Mouse (Mus musculus) heart, postnatal 0 days (tissue): Measurements from ENCODE around the gene Irf2bpl. TPM values are rescaled to one million over a fixed set of nuclear protein-coding genes. Genes with fewer than 3 reads are reported as not detected.

Source experiments
- ATAC-seq: fragments of 200-750 bp; cut with Nextera tagmentation; 2 replicates; pipeline ENCODE4 v1.8.0; 2017; ENCODE audit warnings: low read depth, moderate number of reproducible peaks, moderate library complexity; ENCODE audit not compliant: insufficient read depth
- DNase-seq: peaks from one replicate; pipeline ENCODE4 v3.0.0-alpha.2; 2016; ENCODE audit warnings: low spot score
- H3K27ac ChIP-seq: fragments of 300-500 bp; sonication (generic); 2 replicates; pipeline ENCODE4 v1.5.1; 2014; ENCODE audit warnings: low read depth, mild to moderate bottlenecking
- H3K27me3 ChIP-seq: fragments of 300-500 bp; sonication (generic); 2 replicates; pipeline ENCODE4 v1.6.1; 2014; ENCODE audit warnings: low read length, mixed read lengths; ENCODE audit not compliant: control insufficient read depth, insufficient read depth
- H3K36me3 ChIP-seq: fragments of 300-500 bp; sonication (generic); replicated peaks from 2 replicates; pipeline ENCODE4 v1.6.1; 2014; ENCODE audit warnings: low read length, mixed read lengths; ENCODE audit not compliant: control insufficient read depth, insufficient read depth
- H3K4me1 ChIP-seq: fragments of 300-500 bp; sonication (generic); 2 replicates; pipeline ENCODE4 v1.6.1; 2014; ENCODE audit warnings: antibody characterized with exemption; ENCODE audit not compliant: control insufficient read depth, insufficient read depth
- H3K4me2 ChIP-seq: fragments of 300-500 bp; sonication (generic); 2 replicates; pipeline ENCODE4 v1.6.1; 2014; ENCODE audit warnings: low read depth, mild to moderate bottlenecking, low read length, moderate library complexity
- H3K4me3 ChIP-seq: fragments of 300-500 bp; sonication (generic); 2 replicates; pipeline ENCODE4 v1.5.1; 2014; ENCODE audit warnings: low read depth, low read length
- H3K9ac ChIP-seq: fragments of 300-500 bp; sonication (generic); replicated peaks from 2 replicates; pipeline ENCODE4 v1.6.1; 2014; ENCODE audit warnings: low read depth, low read length, mixed read lengths
- H3K9me3 ChIP-seq: fragments of 300-500 bp; sonication (generic); replicated peaks from 2 replicates; pipeline ENCODE4 v1.6.1; 2016; ENCODE audit warnings: low read length; ENCODE audit not compliant: control insufficient read depth
- CTCF ChIP-seq: IDR thresholded peaks from 2 replicates; pipeline ENCODE4 v1.5.1; 2016; ENCODE audit warnings: antibody characterized with exemption, control low read depth, low read depth
- EP300 ChIP-seq: IDR thresholded peaks from 2 replicates; pipeline ENCODE4 v1.6.1; 2016; ENCODE audit warnings: antibody characterized with exemption, low read depth
- WGBS: fragments of 180-500 bp; shearing (Covaris S2); extraction: QIAGEN DNeasy Blood & Tissue Kit; methylation state at CpG from one replicate; pipeline ENCODE4 v1.1.7; 2014; 5-methylcytosine and 5-hydroxymethylcytosine counted together
- polyA plus RNA-seq: library from polyadenylated mRNA; unstranded; fragments of >200 nt; fragmentation: Nextera tagmentation; extraction: Ambion mirVana; gene quantifications from 2 replicates; pipeline ENCODE4 v1.2.1, GENCODE M21; 2015
- total RNA-seq: library from RNA; depleted of rRNA; stranded (reverse); fragments of >200 nt; gene quantifications from 2 replicates; pipeline ENCODE4 v1.2.3, GENCODE M21; 2014; ENCODE audit warnings: low replicate concordance; rRNA removed

Irf2bpl gene
- total and polyA plus RNA-seq, 2 experiments from 2014 or later = 30.0 to 74.0 TPM

GRCm38 (mm10) chr12:86835899-86836298 is 48.7 kb downstream of the Irf2bpl start:
- Histone ChIP-seq H3K4me3 (no peak overlapping the region), H3K9ac (no peak overlapping the region), H3K4me1 (peaks cover 45% of the 10 kb centered on the region), H3K27ac (peak overlapping the region; percentile 90), H3K4me2 (peak overlapping the region; percentile 55; the same call in 1 of the 2 replicates), H3K9me3 (no peaks in the 10 kb centered on the region), H3K27me3 (no peaks in the 10 kb centered on the region), H3K36me3 (no peaks in the 10 kb centered on the region)
- ATAC-seq (no peak), DNase-seq (peak; percentile 5)
- no peak for TF ChIP-seq CTCF
- WGBS = 73% methylated on average over 3 of the region's 3 CpGs

GRCm38 (mm10) chr12:86834416-86834772 is 50.2 kb downstream of the Irf2bpl start:
- H3K36me3 ChIP-seq = no peaks in the 10 kb centered on the region
- peaks cover 57% of the 10 kb centered on the region for H3K4me1 ChIP-seq
- DNase-seq = peak; percentile 11
- ATAC-seq = no peak
- no peak overlapping the region for H3K4me2 ChIP-seq
- H3K27ac ChIP-seq = peak overlapping the region; percentile 93
- no peaks in the 10 kb centered on the region for H3K27me3 ChIP-seq
- H3K4me3 ChIP-seq = no peak overlapping the region
- no peak for TF ChIP-seq CTCF
- TF ChIP-seq EP300 = no peak
- H3K9ac ChIP-seq = no peak overlapping the region
- WGBS = 24% methylated on average over 3 of the region's 3 CpGs
- H3K9me3 ChIP-seq = no peaks in the 10 kb centered on the region

- Histone ChIP-seq H3K36me3 (no peaks in the 10 kb centered on the region), H3K27me3 (no peaks in the 10 kb centered on the region), H3K4me2 (no peak overlapping the region), H3K4me3 (no peak overlapping the region), H3K9ac (peak overlapping the region; percentile 15), H3K9me3 (no peaks in the 10 kb centered on the region), H3K27ac (peak overlapping the region; percentile 93), H3K4me1 (peaks cover 60% of the 10 kb centered on the region)
- 11% methylated on average over 6 of the region's 6 CpGs for WGBS
- TF ChIP-seq EP300 (peak; percentile 93), CTCF (no peak)
- DNase-seq (peak; percentile 98), ATAC-seq (peak; percentile 88)
These were observed 50.7 kb downstream of the Irf2bpl start for GRCm38 (mm10) chr12:86833711-86834415.

- no peak overlapping the region for H3K4me3 ChIP-seq
- H3K4me1 ChIP-seq = peaks cover 54% of the 10 kb centered on the region
- no peaks in the 10 kb centered on the region for H3K36me3 ChIP-seq
- H3K9me3 ChIP-seq = no peaks in the 10 kb centered on the region
- H3K27ac ChIP-seq = peak overlapping the region; percentile 93
- no peak for ATAC-seq
- peak overlapping the region; percentile 31 for H3K9ac ChIP-seq
- H3K27me3 ChIP-seq = no peaks in the 10 kb centered on the region
- no peak for TF ChIP-seq EP300
- no peak for TF ChIP-seq CTCF
- H3K4me2 ChIP-seq = peak overlapping the region; percentile 47; the same call in 1 of the 2 replicates
- 29% methylated on average over 11 of the region's 11 CpGs for WGBS
- DNase-seq = no peak
These were observed 51.9 kb downstream of the Irf2bpl start for GRCm38 (mm10) chr12:86832551-86833182.

- H3K36me3 ChIP-seq = no peaks in the 10 kb centered on the region
- TF ChIP-seq EP300 (peak; percentile 80), CTCF (peak; percentile 13)
- peak; percentile 7; the same call in 1 of the 2 replicates for ATAC-seq
- H3K27ac ChIP-seq = peak overlapping the region; percentile 93
- peak; percentile 72 for DNase-seq
- peaks cover 61% of the 10 kb centered on the region for H3K4me1 ChIP-seq
- peak overlapping the region; percentile 31 for H3K9ac ChIP-seq
- no peak overlapping the region for H3K4me3 ChIP-seq
- no peaks in the 10 kb centered on the region for H3K9me3 ChIP-seq
- WGBS = 19% methylated on average over 32 of the region's 32 CpGs
- H3K27me3 ChIP-seq = no peaks in the 10 kb centered on the region
- peak overlapping the region; percentile 47 for H3K4me2 ChIP-seq
These were observed 52.7 kb downstream of the Irf2bpl start for GRCm38 (mm10) chr12:86831591-86832550.

Other genes with a start within 250 kb of the Irf2bpl start
- 35.0 and 38.1 TPM in 2 replicates for gene Vash1, start 206.1 kb downstream of the Irf2bpl start, total RNA-seq
- 8.2 and 8.9 TPM in 2 replicates for gene Vash1, start 206.1 kb downstream of the Irf2bpl start, polyA plus RNA-seq
- 2.2 and 4.4 TPM in 2 replicates for gene Angel1, start 158.3 kb downstream of the Irf2bpl start, total RNA-seq
- gene Angel1, start 158.3 kb downstream of the Irf2bpl start, polyA plus RNA-seq = 4.4 and 4.7 TPM in 2 replicates
- not detected in 2 replicates for gene Lrrc74a, start 150.4 kb downstream of the Irf2bpl start, total RNA-seq
- not detected in 2 replicates for gene Lrrc74a, start 150.4 kb downstream of the Irf2bpl start, polyA plus RNA-seq
- 26.2 and 41.6 TPM in 2 replicates for gene Cipc, start 62.2 kb upstream of the Irf2bpl start, total RNA-seq
- 18.7 and 20.9 TPM in 2 replicates for gene Cipc, start 62.2 kb upstream of the Irf2bpl start, polyA plus RNA-seq
- not detected in 2 replicates for gene Zdhhc22, start 105.6 kb upstream of the Irf2bpl start, total RNA-seq
- 0.05 TPM in 1 of 2 replicates, not detected in the other for gene Zdhhc22, start 105.6 kb upstream of the Irf2bpl start, polyA plus RNA-seq
- gene Tmem63c, start 136.5 kb upstream of the Irf2bpl start, total RNA-seq = not detected in 2 replicates
- gene Tmem63c, start 136.5 kb upstream of the Irf2bpl start, polyA plus RNA-seq = not detected in 2 replicates
- 0.12 TPM in 1 of 2 replicates, not detected in the other for gene Ngb, start 217.7 kb upstream of the Irf2bpl start, total RNA-seq
- gene Ngb, start 217.7 kb upstream of the Irf2bpl start, polyA plus RNA-seq = 0.11 TPM in 1 of 2 replicates, not detected in the other